Mouse (Mus musculus) gonadal fat pad, adult 2 months (tissue): Measurements from ENCODE around the gene Ildr2. TPM values are rescaled to one million over a fixed set of nuclear protein-coding genes. Genes with fewer than 3 reads are reported as not detected.

Source experiments
- DNase-seq: peaks from one replicate; pipeline ENCODE4 v3.0.0-alpha.2; 2012; ENCODE audit warnings: low read depth
- polyA plus RNA-seq: library from polyadenylated mRNA; depleted of rRNA; stranded (reverse); fragments of >200 nt; gene quantifications from 2 replicates; pipeline ENCODE4 v1.2.3, GENCODE M21; 2012; rRNA removed

Ildr2 gene
- polyA plus RNA-seq, 1 experiment, result 4.1 TPM

DNA sequence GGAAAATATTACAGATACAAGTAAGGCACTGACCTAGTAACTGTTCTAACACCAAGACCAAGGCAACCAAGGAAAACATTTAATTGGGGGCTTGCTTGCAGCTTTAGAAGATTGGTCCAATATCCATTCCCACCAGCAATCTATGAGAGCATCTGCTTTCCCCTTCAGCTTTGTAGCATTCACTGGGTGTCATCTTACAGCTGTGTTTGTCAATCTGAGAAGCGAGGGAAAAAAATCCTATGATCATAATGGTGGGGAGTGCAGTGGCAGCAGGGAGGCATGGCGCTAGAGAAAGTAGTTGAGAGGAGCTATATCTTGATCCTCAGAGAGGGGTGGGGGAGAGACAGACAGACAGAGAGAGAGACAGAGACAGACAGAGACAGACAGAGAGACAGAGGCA, 88.1 kb downstream of the Ildr2 start:
- no peak for DNase-seq

DNA sequence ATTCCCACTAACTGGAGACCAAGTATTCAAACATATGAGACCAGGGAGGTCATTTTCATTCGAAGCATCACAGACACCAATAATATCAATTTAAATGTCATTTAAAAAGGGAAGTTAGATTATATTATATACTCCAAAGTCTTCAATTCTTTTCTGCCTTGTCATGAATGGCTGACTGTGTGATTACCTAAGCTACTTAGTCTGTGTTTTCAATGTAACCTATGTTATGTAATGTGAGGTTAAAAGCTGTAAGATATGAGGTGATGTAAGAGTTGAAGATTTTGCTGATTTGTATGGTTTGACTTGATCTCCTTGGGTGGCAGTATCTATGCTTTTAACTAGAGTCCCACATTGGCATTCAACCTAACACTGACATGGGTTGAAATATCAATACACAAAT, 88.6 kb downstream of the Ildr2 start:
- DNase-seq, result no peak

GRCm38 (mm10) chr1:166343586-166343985, 89.6 kb downstream of the Ildr2 start:
- DNase-seq, result no peak

DNA sequence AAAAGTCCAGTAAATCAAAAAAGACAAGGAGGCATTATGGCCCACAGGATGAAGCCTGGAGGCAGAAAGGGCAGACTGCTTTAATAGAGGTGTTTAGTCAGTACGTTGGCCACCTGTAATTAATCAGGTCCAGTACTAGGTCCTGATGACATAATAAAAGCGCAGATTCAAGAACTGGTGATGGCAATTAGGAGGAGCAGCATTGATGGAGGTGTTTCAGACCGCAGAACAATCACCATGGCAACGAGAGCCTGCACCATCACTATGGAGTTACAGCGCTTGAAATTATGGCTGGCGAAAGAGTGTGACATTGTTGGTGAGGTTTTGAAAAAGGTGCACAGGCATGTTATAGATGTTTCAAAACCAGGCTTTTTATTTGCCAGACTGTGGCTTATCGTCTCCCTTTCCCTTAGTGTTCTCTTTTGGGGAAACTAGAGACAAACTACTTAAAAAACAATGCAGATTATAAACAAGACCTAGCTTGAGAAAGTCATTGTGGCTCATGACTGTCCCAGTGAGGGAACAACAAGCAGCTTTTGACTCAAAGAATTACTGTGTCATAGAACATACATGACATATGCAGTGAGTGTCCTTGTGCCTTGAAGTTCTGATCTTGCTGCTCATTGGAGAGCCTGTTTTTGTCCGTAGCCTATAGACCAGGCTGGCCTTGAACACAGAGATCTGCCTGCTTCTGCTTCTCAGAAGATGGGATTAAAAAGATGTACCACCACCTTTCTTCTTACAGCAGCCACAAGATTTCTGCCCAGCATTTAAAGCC, 90.5 kb downstream of the Ildr2 start:
- no peak for DNase-seq

DNA sequence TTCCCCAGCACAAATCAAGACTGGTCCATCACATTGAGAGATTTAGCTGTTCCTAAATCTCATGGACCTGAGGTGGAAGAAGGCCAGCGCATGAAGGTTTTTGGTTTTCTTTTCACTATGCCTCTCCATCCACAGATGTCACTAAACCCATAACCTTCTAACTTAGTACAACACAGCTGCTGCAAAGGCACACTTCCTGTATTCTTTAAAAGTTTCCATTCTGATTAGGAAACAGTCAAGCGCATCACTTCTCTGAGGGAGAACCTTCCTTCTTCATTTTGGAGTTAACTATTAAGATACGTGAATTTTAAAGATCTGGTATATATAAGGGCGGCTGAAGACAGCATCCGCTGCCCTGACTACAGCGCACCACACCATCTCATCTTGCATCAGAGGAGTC, 91.7 kb downstream of the Ildr2 start:
- DNase-seq, result no peak

DNA sequence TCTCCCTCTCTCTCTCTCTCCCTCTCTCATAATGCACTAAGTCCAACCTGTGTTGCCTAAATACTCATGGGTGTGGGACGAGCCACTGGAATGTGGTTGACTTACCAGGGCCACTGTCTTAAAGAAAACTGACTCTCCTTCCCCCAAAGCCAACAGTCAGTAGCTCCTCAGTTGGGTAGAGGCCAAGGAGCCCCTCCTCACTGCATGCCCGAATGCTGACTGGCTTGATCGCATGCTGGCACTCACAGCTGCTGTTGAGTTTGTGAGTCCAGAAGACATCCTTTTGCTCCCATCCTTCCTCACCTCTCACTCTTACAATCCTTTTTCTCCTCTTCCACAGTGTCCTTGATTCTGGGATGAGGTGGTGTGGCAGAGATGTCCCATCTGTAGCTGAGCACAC, 93.0 kb downstream of the Ildr2 start:
- DNase-seq, result no peak

- DNase-seq, result no peak
These were observed 95.4 kb downstream of the Ildr2 start for GRCm38 (mm10) chr1:166349341-166349740.

DNA sequence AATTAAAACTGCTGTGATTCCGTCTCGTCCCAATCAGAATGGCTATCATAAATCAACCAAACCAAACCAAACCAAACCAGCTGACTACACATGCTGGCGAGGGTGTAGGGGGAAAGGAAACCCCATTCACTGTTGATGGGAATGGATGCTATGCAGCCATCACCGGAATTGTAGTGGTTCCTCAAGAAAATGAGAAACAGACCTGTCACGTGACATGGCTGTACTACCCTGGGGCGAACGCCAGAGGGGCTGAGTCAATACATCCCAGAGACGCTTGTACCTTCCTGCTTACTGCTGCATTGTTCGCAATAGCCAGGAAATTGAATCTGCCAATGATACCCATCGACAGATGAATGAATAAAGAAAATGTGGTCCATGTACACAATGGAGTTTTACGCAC, 95.8 kb downstream of the Ildr2 start:
- no peak for DNase-seq

DNA sequence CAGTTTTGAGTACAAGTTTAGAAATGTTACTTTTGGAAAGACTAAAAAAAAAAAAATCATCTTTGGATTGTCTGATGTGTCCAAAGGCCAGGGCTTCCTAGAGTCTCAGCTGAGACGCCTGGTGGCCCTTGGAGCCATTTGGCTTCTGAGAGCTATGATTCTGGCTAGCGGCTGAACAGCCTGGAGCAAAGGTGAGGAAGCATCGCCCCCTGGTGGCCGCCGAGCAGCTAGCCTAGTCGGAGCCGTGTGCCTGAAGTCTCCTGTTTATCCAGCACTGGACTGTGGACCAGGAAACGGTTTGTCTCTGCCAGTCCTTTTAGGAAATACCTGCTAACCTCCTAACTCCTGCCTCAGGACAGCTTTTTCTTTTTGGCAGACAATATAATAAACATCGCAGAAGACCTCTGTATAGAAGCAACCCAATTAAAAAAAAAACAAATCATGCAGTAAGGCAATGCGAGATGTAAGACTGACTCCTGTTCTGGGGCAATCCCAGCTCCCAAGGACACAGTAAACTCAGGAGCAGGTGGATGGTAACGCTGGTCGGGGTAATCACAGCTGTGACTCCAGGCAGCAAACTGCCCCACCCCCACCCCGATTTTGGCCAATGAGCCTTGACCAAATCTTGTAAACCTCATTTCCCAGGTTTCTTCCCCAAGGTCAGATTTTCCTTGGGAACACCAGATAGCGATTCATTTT, 106.4 kb downstream of the Ildr2 start:
- DNase-seq, result no peak

GRCm38 (mm10) chr1:166360896-166361295, 107.0 kb downstream of the Ildr2 start:
- DNase-seq, result no peak

GRCm38 (mm10) chr1:166361842-166362241, 107.9 kb downstream of the Ildr2 start:
- DNase-seq, result no peak

DNA sequence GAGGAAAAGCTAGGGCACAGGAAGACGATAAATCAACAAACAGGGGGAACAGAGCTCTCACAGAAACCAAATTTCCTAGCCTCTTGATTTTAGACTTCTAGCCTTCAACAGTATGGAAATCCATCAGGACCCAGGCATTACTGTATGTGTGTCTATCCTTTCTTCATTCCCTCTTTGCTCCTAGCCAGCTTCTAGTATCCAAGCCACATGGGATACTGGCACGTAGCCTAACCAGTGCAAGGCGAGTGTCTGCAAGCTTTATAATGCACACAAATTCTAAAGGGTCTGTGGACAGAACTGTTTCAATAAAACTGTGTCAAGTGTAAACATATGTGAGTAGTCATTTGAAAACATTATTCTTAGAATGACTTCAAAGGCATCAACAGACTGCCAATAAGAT, 108.7 kb downstream of the Ildr2 start:
- no peak for DNase-seq

- DNase-seq, result no peak
These were observed 109.2 kb downstream of the Ildr2 start for GRCm38 (mm10) chr1:166363122-166363521.

Other genes with a start within 250 kb of the Ildr2 start
- 0.12 and 0.39 TPM in 2 replicates for gene Dusp27, start 126.2 kb upstream of the Ildr2 start, polyA plus RNA-seq
- 1.1 and 1.5 TPM in 2 replicates for gene Gpa33, start 123.9 kb upstream of the Ildr2 start, polyA plus RNA-seq
- 1.2 and 2.6 TPM in 2 replicates for gene Mael, start 15.4 kb upstream of the Ildr2 start, polyA plus RNA-seq
- 17.1 and 19.2 TPM in 2 replicates for gene Tada1, start 125.0 kb downstream of the Ildr2 start, polyA plus RNA-seq
- 14.1 and 14.5 TPM in 2 replicates for gene Pogk, start 155.7 kb downstream of the Ildr2 start, polyA plus RNA-seq
- 679 and 874 TPM in 2 replicates for gene Gm4846, start 243.4 kb downstream of the Ildr2 start, polyA plus RNA-seq